Mouse (Mus musculus): ENCODE measurements around the gene Naa35. TPM values are rescaled to one million over a fixed set of nuclear protein-coding genes. Genes with fewer than 3 reads are reported as not detected.
A peak's percentile ranks its signal among the peaks of the same experiment; 100 is the strongest.

The Naa35 gene
- polyA plus RNA-seq (2015; fragmentation: Nextera tagmentation; extraction: Ambion mirVana), result 142 and 154 TPM in 2 replicates

DNA sequence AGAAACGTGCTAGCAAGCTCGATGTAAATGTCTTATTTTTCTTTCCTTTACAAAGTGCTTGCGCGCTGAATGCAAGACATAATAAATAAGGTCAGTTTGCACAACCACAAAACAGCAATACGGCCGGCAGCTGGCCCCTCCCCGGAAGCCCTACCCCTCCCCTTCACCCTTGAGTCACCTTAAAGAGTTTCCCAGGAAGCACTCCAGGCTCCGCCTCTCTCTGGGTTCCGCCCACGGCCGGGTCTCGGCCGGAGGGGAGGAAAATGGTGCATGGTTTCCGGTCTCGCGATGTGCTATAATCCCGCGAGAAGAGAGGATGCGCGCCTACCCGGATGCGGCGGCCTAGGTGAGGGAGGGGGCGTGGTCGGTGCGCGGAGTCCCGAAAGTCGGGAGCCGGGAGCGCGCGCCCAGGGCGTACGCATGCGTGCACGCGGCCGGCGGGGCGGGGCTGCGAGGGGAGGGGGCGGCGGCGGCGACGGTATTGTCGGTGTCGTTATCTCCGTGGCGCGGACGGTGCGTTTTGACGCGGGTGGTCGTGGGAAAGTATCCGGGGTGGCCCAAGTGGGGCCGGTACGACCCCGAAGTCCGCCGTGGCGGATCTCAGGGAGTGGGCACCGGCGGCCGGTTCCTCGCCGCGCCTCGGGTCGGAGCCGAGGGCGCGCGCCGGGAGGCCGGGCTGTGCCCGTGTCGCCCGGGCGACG, at the start of gene Naa35, which contains the start of gene Agtpbp1:
Gene Naa35, plus strand, starts transcription at position 313 of the 701 bp plus-strand sequence.
Gene Agtpbp1, minus strand, starts transcription at position 281 of the 701 bp plus-strand sequence.
- peak within 1 kb of the TSS; percentile 93 for H3K4me2 ChIP-seq
- peaks cover 30% of the 10 kb centered on the region for H3K4me1 ChIP-seq
- H3K9me3 ChIP-seq, result no peaks in the 10 kb centered on the region
- H3K9ac ChIP-seq, result peak within 1 kb of the TSS; percentile 80
- H3K4me3 ChIP-seq, result peak within 1 kb of the TSS; percentile 70
- peaks cover 9% of the 10 kb centered on the region; the same call in 1 of the 2 replicates for H3K36me3 ChIP-seq (replicated peaks)
- H3K27me3 ChIP-seq (replicated peaks), result no peaks in the 10 kb centered on the region
- H3K27ac ChIP-seq, result peak within 1 kb of the TSS; percentile 82
- ATAC-seq (replicated peaks), result peak; percentile 98
- WGBS, result under 1% methylated on average over 83 of the region's 83 CpGs

DNA sequence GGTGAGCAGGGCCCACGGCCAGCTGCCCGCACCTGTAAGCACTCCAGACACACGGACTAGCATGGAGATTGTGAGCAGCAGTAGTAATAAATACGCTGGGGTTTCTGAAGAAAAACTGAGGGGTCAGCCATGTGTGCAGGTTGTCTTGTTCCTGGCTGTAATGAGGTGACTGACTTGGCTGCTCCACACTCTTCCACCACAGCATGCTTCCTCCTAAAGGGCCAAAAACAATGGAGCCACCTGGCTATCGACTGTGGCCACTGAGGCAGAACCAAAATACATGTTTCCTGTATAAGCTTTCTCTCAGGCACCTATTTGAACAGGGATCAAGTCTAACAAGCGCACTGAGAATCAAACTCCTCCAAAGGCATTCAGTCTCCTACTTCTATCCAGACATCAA, 49.3 kb upstream of the Naa35 start:
- 80% methylated on average over 6 of the region's 6 CpGs for WGBS
- Histone ChIP-seq H3K9ac (no peak overlapping the region), H3K4me3 (no peak overlapping the region), H3K27me3 (replicated peaks) (no peaks in the 10 kb centered on the region), H3K36me3 (replicated peaks) (no peaks in the 10 kb centered on the region), H3K27ac (no peak overlapping the region), H3K9me3 (no peaks in the 10 kb centered on the region), H3K4me1 (no peaks in the 10 kb centered on the region), H3K4me2 (no peak overlapping the region)
- no peak for ATAC-seq (replicated peaks)

DNA sequence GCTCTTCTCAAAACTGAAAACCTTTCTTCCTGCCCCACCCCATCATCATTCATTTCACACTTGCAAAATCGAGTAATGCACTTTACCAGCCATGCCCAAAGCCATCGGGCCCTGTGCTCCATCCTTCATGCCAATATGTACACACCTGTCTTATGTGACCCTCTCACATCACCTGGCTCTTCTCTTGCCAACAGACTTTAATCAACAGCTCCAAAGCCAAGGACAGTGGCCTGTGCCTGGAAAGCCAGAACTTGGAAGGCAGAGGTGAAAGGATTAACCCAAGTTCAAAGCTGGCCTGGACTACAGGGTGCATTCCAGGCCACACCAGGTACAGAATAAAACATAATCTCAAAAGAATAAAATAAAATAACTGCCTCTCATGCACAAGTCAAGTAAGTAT, 48.4 kb upstream of the Naa35 start:
- Histone ChIP-seq H3K27me3 (replicated peaks) (no peaks in the 10 kb centered on the region), H3K4me1 (no peaks in the 10 kb centered on the region), H3K36me3 (replicated peaks) (no peaks in the 10 kb centered on the region), H3K27ac (no peak overlapping the region), H3K4me3 (no peak overlapping the region), H3K4me2 (no peak overlapping the region), H3K9me3 (no peaks in the 10 kb centered on the region), H3K9ac (no peak overlapping the region)
- no peak for ATAC-seq (replicated peaks)
- 85% methylated on average over 2 of the region's 2 CpGs for WGBS

DNA sequence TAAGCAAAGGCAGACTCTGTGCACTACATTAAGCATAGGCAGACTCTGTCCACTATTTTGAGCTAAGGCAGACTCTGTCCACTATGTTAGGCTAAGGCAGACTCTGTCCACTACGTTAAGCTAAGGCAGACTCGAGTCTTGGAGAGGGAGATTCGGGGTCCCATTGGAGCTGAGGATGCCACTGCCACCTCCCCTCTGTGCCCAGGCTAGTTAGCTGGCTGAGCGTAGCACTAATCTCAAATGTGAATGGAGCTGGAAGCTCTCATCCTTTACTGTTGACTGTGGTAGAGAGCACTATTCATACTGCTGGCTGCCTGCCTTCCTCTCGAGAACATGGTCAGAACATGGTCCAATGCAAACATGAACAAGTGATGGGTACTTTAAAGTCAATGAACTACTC, 46.4 kb upstream of the Naa35 start:
- H3K27ac ChIP-seq, result no peak overlapping the region
- ATAC-seq (replicated peaks), result no peak

DNA sequence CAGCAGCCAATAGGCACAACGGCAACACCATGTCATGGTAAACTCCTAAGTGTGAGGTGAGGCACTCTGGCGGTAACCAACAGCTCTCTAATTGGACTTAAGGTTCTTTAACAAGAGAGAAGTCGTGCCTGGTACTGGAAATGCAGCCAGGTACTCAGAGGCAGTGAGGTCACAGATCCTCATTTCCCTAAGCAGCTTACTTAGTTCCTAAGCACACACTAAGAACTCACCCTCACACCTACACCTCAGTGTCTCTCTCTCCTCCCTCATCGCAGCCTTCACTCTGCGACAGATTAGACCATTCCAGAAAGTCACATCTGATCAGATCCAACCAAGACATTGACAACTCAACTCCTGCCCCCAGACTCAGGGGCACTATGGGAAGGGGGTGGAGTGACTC, 45.0 kb upstream of the Naa35 start:
- WGBS, result 88% methylated on average over 5 of the region's 5 CpGs
- Histone ChIP-seq H3K27ac (no peak overlapping the region), H3K36me3 (replicated peaks) (no peaks in the 10 kb centered on the region), H3K9me3 (no peaks in the 10 kb centered on the region), H3K9ac (no peak overlapping the region), H3K4me3 (no peak overlapping the region), H3K4me2 (no peak overlapping the region), H3K27me3 (replicated peaks) (no peaks in the 10 kb centered on the region), H3K4me1 (no peaks in the 10 kb centered on the region)
- ATAC-seq (replicated peaks), result no peak

More for the DNA sequence above, 46.4 kb upstream of the Naa35 start:
- H3K36me3 ChIP-seq (replicated peaks), result no peaks in the 10 kb centered on the region
- H3K4me2 ChIP-seq, result no peak overlapping the region
- H3K9me3 ChIP-seq, result no peaks in the 10 kb centered on the region
- WGBS, result 94% methylated on average over 5 of the region's 5 CpGs
- no peaks in the 10 kb centered on the region for H3K27me3 ChIP-seq (replicated peaks)
- no peak overlapping the region for H3K9ac ChIP-seq
- H3K4me1 ChIP-seq, result no peaks in the 10 kb centered on the region
- no peak overlapping the region for H3K4me3 ChIP-seq

DNA sequence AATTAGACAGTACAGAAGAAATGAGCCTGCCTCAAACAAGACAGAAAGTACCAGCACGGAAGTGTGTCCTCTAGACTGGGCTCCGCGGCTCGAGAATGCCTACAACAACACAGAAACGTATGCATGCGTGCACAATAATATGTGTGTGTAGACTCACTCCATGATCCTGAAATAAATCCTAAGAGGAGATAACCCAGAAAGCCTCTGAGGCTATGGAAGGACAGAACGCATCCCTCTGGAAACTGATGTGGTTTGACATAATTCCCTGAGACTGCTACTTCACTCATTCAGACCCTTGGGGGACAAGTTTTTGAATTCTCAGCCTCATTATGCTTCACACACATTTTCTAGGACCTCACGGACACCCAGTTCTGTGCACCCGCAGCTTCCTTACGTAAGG, 42.6 kb upstream of the Naa35 start:
- WGBS, result 89% methylated on average over 10 of the region's 10 CpGs
- H3K4me2 ChIP-seq, result no peak overlapping the region
- no peaks in the 10 kb centered on the region for H3K4me1 ChIP-seq
- H3K9me3 ChIP-seq, result no peaks in the 10 kb centered on the region
- no peak overlapping the region for H3K27ac ChIP-seq
- H3K36me3 ChIP-seq (replicated peaks), result no peaks in the 10 kb centered on the region
- H3K27me3 ChIP-seq (replicated peaks), result no peaks in the 10 kb centered on the region
- no peak for ATAC-seq (replicated peaks)
- no peak overlapping the region for H3K9ac ChIP-seq
- no peak overlapping the region for H3K4me3 ChIP-seq

DNA sequence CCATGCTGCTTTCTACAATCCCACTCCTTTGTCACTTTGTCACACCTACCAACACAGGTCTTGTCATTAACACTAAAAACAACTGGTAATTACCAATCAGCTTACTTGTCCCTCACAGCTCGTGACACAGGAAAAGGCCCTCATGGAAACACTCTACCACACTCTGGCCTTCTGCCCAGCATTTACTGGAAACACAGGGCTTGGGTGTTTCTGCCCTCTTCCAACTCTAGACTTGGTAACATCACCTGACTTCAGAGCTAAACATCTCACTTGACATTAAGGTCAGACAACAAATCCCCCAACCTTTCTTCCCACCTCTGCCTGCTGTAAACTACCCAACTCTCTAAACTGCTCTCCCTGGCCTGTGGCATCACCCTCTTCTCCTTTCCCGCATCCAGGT, 38.0 kb upstream of the Naa35 start:
- no peaks in the 10 kb centered on the region for H3K9me3 ChIP-seq
- H3K36me3 ChIP-seq (replicated peaks), result no peaks in the 10 kb centered on the region
- H3K27me3 ChIP-seq (replicated peaks), result no peaks in the 10 kb centered on the region
- ATAC-seq (replicated peaks), result no peak
- H3K4me3 ChIP-seq, result no peak overlapping the region
- H3K27ac ChIP-seq, result no peak overlapping the region
- no peaks in the 10 kb centered on the region for H3K4me1 ChIP-seq
- H3K9ac ChIP-seq, result no peak overlapping the region
- WGBS, result 77% methylated on average over 2 of the region's 2 CpGs
- H3K4me2 ChIP-seq, result no peak overlapping the region

DNA sequence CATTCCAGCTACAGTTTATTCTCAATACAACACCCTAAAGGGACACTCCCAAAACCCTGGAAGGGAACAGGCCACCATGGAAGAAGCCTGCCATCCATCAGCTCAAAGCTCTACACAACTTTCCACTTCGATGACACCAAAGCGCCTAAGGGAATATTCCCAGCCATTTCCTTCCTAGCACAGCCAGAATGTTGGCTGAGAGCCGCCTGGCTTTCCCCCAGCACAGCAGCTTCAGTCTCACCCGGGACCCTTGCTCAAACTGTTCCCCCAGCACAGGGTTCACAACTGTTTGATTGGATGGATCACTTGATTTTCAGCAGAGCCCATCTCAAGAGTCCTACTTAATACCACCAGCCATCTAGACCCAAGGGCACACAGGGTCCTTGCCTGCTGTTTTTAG, 37.3 kb upstream of the Naa35 start:
- H3K27me3 ChIP-seq (replicated peaks), result no peaks in the 10 kb centered on the region
- no peak overlapping the region for H3K4me2 ChIP-seq
- H3K36me3 ChIP-seq (replicated peaks), result no peaks in the 10 kb centered on the region
- ATAC-seq (replicated peaks), result no peak
- no peak overlapping the region for H3K27ac ChIP-seq
- H3K4me1 ChIP-seq, result no peaks in the 10 kb centered on the region
- WGBS, result 92% methylated on average over 4 of the region's 4 CpGs
- no peak overlapping the region for H3K9ac ChIP-seq
- H3K4me3 ChIP-seq, result no peak overlapping the region
- no peaks in the 10 kb centered on the region for H3K9me3 ChIP-seq

DNA sequence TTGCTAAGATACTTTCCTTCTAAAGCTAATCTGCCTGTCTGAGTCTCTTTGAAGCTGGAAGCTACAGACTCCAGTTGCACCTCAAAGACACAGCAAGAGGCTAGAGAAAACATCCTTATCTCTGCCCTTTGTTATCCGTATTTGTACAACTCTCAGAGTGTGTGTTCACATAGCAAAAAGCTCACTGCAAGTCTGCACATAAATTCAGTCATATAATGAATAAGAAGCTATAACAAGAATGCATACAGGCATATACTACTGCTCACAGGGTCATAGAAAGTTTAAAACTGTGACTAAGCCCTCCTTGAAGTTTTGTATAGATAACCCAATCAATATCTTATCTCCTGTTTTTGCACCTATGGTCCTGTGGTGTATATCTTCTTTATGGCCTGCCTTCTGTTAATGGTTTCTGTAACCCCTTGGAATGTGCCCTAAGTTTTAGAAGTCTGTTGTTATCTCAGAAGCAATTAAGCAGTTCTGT, 35.7 kb upstream of the Naa35 start:
- Histone ChIP-seq H3K9me3 (no peaks in the 10 kb centered on the region), H3K4me3 (no peak overlapping the region), H3K9ac (no peak overlapping the region), H3K36me3 (replicated peaks) (no peaks in the 10 kb centered on the region), H3K27me3 (replicated peaks) (no peaks in the 10 kb centered on the region), H3K4me2 (no peak overlapping the region), H3K4me1 (0 out of 2 replicates have a peak, but pooled peaks cover under 1% of the 10 kb centered on the region), H3K27ac (no peak overlapping the region)
- 70% methylated on average over 1 of the region's 1 CpGs for WGBS
- ATAC-seq (replicated peaks), result no peak

DNA sequence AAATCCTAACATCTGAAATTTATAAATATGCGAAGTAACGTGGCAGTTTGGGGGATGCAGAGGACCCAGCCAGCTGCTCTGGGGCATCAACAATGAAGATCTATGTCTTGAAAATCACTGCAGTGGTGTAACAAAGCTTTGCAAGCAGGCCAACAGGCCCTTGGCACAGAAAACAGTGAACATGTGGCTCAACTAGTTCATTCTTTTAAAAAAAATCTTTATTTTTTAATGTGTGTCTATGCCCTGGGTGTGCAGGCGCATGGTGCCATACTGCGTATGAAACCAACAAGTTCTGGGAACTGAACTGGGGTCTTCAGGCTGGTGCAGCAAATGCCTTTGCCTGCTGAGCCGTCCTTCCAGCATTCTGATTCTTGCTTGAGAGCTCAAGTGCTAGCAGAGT, 32.8 kb upstream of the Naa35 start:
- ATAC-seq (replicated peaks), result no peak
- Histone ChIP-seq H3K4me3 (no peak overlapping the region), H3K4me2 (no peak overlapping the region), H3K9ac (no peak overlapping the region), H3K36me3 (replicated peaks) (no peaks in the 10 kb centered on the region), H3K27ac (no peak overlapping the region), H3K27me3 (replicated peaks) (no peaks in the 10 kb centered on the region), H3K9me3 (no peaks in the 10 kb centered on the region), H3K4me1 (peaks cover 23% of the 10 kb centered on the region)
- 84% methylated on average over 5 of the region's 5 CpGs for WGBS

DNA sequence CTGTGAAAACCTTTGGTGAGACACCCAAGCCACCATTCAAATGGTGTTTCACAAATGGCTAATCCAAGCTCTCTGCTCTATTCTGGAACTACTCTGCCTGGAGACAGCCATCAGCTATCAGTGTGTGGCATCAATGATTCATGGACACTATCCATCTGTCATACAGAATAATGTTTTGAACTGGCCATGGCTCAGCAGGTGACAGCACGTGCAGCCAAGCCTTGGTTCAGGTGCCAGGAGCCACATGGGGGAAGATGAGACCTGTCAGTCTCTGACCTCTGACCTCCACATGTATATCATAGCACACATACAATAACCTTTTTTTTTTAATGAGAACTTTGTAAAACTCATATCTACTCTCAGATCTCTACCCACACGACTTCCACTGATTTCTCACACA, 32.3 kb upstream of the Naa35 start:
- whole genome bisulfite sequencing, result 64% methylated on average over 2 of the region's 2 CpGs
- H3K27me3 ChIP-seq (replicated peaks), result no peaks in the 10 kb centered on the region
- no peak overlapping the region for H3K9ac ChIP-seq
- H3K4me3 ChIP-seq, result no peak overlapping the region
- no peak overlapping the region for H3K4me2 ChIP-seq
- ATAC-seq (replicated peaks), result no peak
- H3K27ac ChIP-seq, result no peak overlapping the region
- H3K36me3 ChIP-seq (replicated peaks), result no peaks in the 10 kb centered on the region
- no peaks in the 10 kb centered on the region for H3K9me3 ChIP-seq
- peaks cover 23% of the 10 kb centered on the region for H3K4me1 ChIP-seq

DNA sequence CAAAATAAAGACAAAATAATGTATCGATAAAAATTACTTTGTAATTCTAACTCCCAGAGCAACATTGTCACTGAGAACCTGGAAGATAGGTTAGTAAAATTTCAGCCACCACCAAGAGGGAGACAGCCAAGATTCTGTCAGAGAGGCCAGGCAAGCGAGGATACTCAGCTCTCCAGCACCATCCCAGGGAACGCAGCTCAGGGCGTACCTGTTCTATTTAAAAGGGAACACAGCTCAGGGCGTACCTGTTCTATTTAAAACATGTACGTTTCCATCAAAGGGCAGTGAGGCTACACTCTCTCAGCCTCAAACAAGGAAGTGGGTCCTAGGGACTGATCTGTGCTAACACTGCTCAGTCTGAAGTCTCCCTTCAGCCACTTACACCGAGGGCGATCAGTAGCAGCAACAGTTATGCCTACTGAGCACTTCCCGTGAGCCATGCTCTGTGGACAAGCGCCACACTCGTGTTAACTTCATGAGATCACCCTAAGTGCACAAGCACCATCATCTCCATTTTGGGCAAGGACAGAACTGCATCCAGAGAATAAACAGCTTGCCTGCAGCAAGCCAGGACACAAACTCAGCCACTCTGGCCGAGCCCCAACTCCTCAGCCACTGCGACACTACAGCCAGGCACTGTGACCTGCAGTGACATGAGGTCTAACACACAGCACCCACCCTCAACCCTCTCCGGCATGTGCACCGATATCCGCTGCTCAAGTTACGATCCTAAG, 30.1 kb upstream of the Naa35 start:
- no peak overlapping the region for H3K27ac ChIP-seq
- no peaks in the 10 kb centered on the region for H3K36me3 ChIP-seq (replicated peaks)
- no peaks in the 10 kb centered on the region for H3K27me3 ChIP-seq (replicated peaks)
- WGBS, result 86% methylated on average over 17 of the region's 17 CpGs
- H3K4me2 ChIP-seq, result peak overlapping the region; percentile 83
- H3K4me3 ChIP-seq, result peak overlapping the region; percentile 90; the same call in 1 of the 2 replicates
- no peaks in the 10 kb centered on the region for H3K9me3 ChIP-seq
- H3K4me1 ChIP-seq, result peaks cover 31% of the 10 kb centered on the region
- ATAC-seq (replicated peaks), result no peak
- H3K9ac ChIP-seq, result no peak overlapping the region
